Mouse (Mus musculus) heart, embryonic 11.5 days (tissue): ENCODE measurements around the gene Zfp324. TPM values are rescaled to one million over a fixed set of nuclear protein-coding genes. Genes with fewer than 3 reads are reported as not detected.
A peak's percentile ranks its signal among the peaks of the same experiment; 100 is the strongest.
"Not testable (repeated sequence)": the region's sequence is repeated elsewhere in the genome, so short reads cannot be mapped to it uniquely, and the experiment has no call there.

Experiments
- ATAC-seq: fragments of 200-750 bp; cut with Nextera tagmentation; replicated peaks from 2 replicates; pipeline ENCODE4 v1.8.0; 2017; ENCODE audit warnings: moderate library complexity; ENCODE audit not compliant: insufficient number of reproducible peaks, low FRiP score, low TSS enrichment
- H3K27ac ChIP-seq: fragments of 300-500 bp; sonication (generic); 2 replicates; pipeline ENCODE4 v1.5.1; 2014; ENCODE audit warnings: mild to moderate bottlenecking, low read depth, low read length
- H3K27me3 ChIP-seq: fragments of 300-500 bp; sonication (generic); 2 replicates; pipeline ENCODE4 v1.6.1; 2014; ENCODE audit warnings: mild to moderate bottlenecking, low read length, mixed read lengths; ENCODE audit not compliant: control insufficient read depth, insufficient read depth
- H3K36me3 ChIP-seq: fragments of 300-500 bp; sonication (generic); 2 replicates; pipeline ENCODE4 v1.6.1; 2014; ENCODE audit warnings: mild to moderate bottlenecking, low read length, moderate library complexity, mixed read lengths; ENCODE audit not compliant: control insufficient read depth, insufficient read depth
- H3K4me1 ChIP-seq: fragments of 300-500 bp; sonication (generic); 2 replicates; pipeline ENCODE4 v1.6.1; 2014; ENCODE audit warnings: low read length; ENCODE audit not compliant: control insufficient read depth, insufficient read depth
- H3K4me2 ChIP-seq: fragments of 300-500 bp; sonication (generic); 2 replicates; pipeline ENCODE4 v1.6.1; 2014; ENCODE audit warnings: mild to moderate bottlenecking, moderate library complexity
- H3K4me3 ChIP-seq: fragments of 300-500 bp; sonication (generic); 2 replicates; pipeline ENCODE4 v1.5.1; 2014; ENCODE audit warnings: low read depth, low read length
- H3K9ac ChIP-seq: fragments of 300-500 bp; sonication (generic); 2 replicates; pipeline ENCODE4 v1.6.1; 2014; ENCODE audit warnings: mild to moderate bottlenecking, low read depth, low read length, moderate library complexity
- H3K9me3 ChIP-seq: fragments of 300-500 bp; sonication (generic); replicated peaks from 2 replicates; pipeline ENCODE4 v1.6.1; 2016; ENCODE audit warnings: low read length; ENCODE audit not compliant: control insufficient read depth
- WGBS: fragments of 180-500 bp; shearing (Covaris S2); extraction: QIAGEN DNeasy Blood & Tissue Kit; methylation state at CpG from one replicate; pipeline ENCODE4 v1.1.7; 2014; ENCODE audit not compliant: insufficient replicate concordance; 5-methylcytosine and 5-hydroxymethylcytosine counted together
- polyA plus RNA-seq: library from polyadenylated mRNA; unstranded; fragments of >200 nt; fragmentation: Nextera tagmentation; extraction: Ambion mirVana; gene quantifications from 2 replicates; pipeline ENCODE4 v1.2.1, GENCODE M21; 2014

Gene Zfp324
- polyA plus RNA-seq: 6.8 and 7.1 TPM in 2 replicates

- H3K27ac ChIP-seq: peak within 1 kb of the TSS; percentile 90
- H3K36me3 ChIP-seq: peaks cover 11% of the 10 kb centered on the region
- peaks cover 8% of the 10 kb centered on the region for H3K4me1 ChIP-seq
- H3K27me3 ChIP-seq: no peaks in the 10 kb centered on the region
- no peaks in the 10 kb centered on the region for H3K9me3 ChIP-seq
- under 1% methylated on average over 23 of the region's 23 CpGs for WGBS
- ATAC-seq: peak; percentile 92
- peak within 1 kb of the TSS; percentile 97 for H3K4me2 ChIP-seq
- peak within 1 kb of the TSS; percentile 91 for H3K4me3 ChIP-seq
- peak within 1 kb of the TSS; percentile 93 for H3K9ac ChIP-seq
Measured at GRCm38 (mm10) chr7:12965678-12966091, at the start of gene Zfp324. Zfp324 (plus strand) TSS chr7:12965838.

DNA sequence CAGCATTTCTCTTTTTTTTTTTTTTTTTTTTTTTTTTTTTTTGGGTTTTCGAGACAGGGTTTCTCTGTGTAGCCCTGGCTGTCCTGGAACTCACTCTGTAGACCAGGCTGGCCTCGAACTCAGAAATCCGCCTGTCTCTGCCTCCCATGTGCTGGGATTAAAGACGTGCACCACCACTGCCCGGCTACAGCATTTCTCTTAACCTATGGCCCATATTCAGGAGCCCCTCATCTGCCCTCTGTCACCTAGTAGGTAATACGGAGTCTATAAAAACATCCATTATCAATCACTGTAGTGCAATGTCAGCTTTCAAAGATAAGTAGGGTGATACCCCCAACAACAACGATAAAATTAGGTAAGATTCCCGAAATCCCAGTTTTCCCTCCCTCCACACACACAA is 45.1 kb upstream of the Zfp324 start:
- 76% methylated on average over 7 of the region's 8 CpGs for WGBS
- not testable (repeated sequence) for H3K4me1 ChIP-seq, H3K9ac ChIP-seq, H3K4me2 ChIP-seq, H3K9me3 ChIP-seq, H3K4me3 ChIP-seq, H3K27me3 ChIP-seq, H3K27ac ChIP-seq, ATAC-seq
- peaks cover 18% of the 10 kb centered on the region for H3K36me3 ChIP-seq

GRCm38 (mm10) chr7:12921318-12921704 is 44.3 kb upstream of the Zfp324 start:
- no peak for ATAC-seq
- no peaks in the 10 kb centered on the region for H3K27me3 ChIP-seq
- peak overlapping the region; percentile 96 for H3K9ac ChIP-seq
- H3K27ac ChIP-seq: peak overlapping the region; percentile 70
- WGBS: 0% methylated on average over 3 of the region's 3 CpGs
- peaks cover 6% of the 10 kb centered on the region; the same call in 1 of the 2 replicates for H3K4me1 ChIP-seq
- no peaks in the 10 kb centered on the region for H3K9me3 ChIP-seq
- peak overlapping the region; percentile 99 for H3K4me3 ChIP-seq
- peak overlapping the region; percentile 94 for H3K4me2 ChIP-seq
- H3K36me3 ChIP-seq: peaks cover 26% of the 10 kb centered on the region

GRCm38 (mm10) chr7:12921705-12922465 is 43.8 kb upstream of the Zfp324 start, which contains the start of gene Rps5:
Rps5 (plus strand) TSS chr7:12922290.
- peaks cover 31% of the 10 kb centered on the region for H3K36me3 ChIP-seq
- peak within 1 kb of the TSS; percentile 97 for H3K4me2 ChIP-seq
- peak within 1 kb of the TSS; percentile 70 for H3K27ac ChIP-seq
- H3K4me3 ChIP-seq: peak within 1 kb of the TSS; percentile 99
- WGBS: under 1% methylated on average over 55 of the region's 55 CpGs
- peak; percentile 98 for ATAC-seq
- H3K9me3 ChIP-seq: no peaks in the 10 kb centered on the region
- no peaks in the 10 kb centered on the region for H3K27me3 ChIP-seq
- H3K4me1 ChIP-seq: peaks cover 6% of the 10 kb centered on the region; the same call in 1 of the 2 replicates
- peak within 1 kb of the TSS; percentile 96 for H3K9ac ChIP-seq

DNA sequence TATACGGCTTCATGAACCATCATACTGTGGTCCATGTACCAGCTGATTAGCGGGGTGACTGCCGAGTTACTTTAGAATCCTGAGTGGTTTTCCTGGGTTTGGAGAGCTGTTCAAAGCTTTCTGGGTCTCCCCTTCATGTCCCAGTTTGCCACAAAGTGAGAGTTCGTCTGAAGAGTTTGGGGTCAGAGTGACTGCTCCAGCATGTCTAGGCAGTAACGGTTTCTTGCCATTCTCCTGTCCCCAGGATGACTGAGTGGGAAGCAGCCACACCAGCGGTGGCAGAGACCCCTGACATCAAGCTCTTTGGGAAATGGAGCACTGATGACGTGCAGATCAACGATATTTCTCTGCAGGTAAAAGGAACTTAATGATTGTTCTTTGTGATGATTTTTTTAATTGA is 42.9 kb upstream of the Zfp324 start:
- peak overlapping the region; percentile 35; the same call in 1 of the 2 replicates for H3K27ac ChIP-seq
- no peaks in the 10 kb centered on the region for H3K9me3 ChIP-seq
- H3K4me1 ChIP-seq: peaks cover 8% of the 10 kb centered on the region; the same call in 1 of the 2 replicates
- H3K9ac ChIP-seq: peak overlapping the region; percentile 96
- 2% methylated on average over 8 of the region's 8 CpGs for WGBS
- no peak for ATAC-seq
- H3K27me3 ChIP-seq: no peaks in the 10 kb centered on the region
- H3K36me3 ChIP-seq: peaks cover 31% of the 10 kb centered on the region
- H3K4me3 ChIP-seq: peak overlapping the region; percentile 99
- H3K4me2 ChIP-seq: peak overlapping the region; percentile 97

DNA sequence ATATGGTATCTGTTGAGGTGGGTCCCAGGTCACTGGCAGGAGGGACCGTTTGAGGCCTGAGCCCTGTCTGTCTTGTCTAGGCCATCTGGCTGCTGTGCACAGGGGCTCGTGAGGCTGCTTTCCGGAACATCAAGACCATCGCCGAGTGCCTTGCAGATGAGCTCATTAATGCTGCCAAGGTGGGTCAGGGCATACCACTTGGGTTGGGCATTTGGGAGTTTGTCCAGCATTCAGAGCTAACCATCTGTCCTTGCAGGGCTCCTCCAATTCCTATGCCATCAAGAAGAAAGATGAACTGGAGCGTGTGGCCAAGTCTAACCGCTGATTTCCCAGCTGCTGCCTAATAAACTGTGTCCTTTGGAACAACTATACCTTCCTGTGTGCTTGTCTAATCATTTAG is 39.3 kb upstream of the Zfp324 start:
- H3K9ac ChIP-seq: no peak overlapping the region
- H3K4me3 ChIP-seq: no peak overlapping the region
- peaks cover 3% of the 10 kb centered on the region; the same call in 1 of the 2 replicates for H3K27me3 ChIP-seq
- H3K4me1 ChIP-seq: peaks cover 10% of the 10 kb centered on the region; the same call in 1 of the 2 replicates
- no peak overlapping the region for H3K27ac ChIP-seq
- no peak overlapping the region for H3K4me2 ChIP-seq
- ATAC-seq: no peak
- H3K36me3 ChIP-seq: peaks cover 31% of the 10 kb centered on the region
- no peaks in the 10 kb centered on the region for H3K9me3 ChIP-seq
- 79% methylated on average over 7 of the region's 7 CpGs for WGBS

DNA sequence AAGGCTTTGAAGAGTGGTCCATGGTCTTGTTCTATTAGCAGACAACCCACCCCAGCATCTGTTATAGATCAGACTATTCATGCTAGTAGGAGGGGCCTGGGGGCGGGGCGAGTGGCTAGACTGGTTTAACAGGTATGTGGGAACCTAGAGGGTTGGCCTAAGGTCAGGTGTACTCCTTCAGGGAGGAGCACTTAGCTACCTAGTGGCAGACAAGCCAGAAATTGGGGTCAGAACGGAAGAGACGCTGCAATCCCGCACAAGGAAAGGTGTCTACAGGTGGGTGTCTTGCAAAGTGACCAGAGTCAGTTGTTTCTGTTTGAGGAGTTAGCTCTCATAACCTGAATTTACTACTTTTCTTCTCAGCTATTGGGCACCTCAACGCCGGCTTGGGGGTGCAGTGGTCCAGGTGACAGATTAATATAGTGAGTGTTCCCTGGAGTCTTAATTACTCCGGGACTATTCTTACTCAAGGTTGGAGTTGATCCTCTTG is 38.4 kb upstream of the Zfp324 start, which contains the start of gene Rnf225:
Rnf225 (plus strand) TSS at position 226 of the 490 bp plus-strand sequence.
- H3K4me2 ChIP-seq: peak within 1 kb of the TSS; percentile 90
- H3K36me3 ChIP-seq: peaks cover 31% of the 10 kb centered on the region
- 22% methylated on average over 8 of the region's 8 CpGs for WGBS
- no peaks in the 10 kb centered on the region for H3K9me3 ChIP-seq
- H3K4me3 ChIP-seq: peak within 1 kb of the TSS; percentile 47
- ATAC-seq: no peak
- peaks cover 3% of the 10 kb centered on the region; the same call in 1 of the 2 replicates for H3K27me3 ChIP-seq
- peak within 1 kb of the TSS; percentile 75 for H3K9ac ChIP-seq
- H3K27ac ChIP-seq: no peak within 1 kb of the TSS
- peaks cover 10% of the 10 kb centered on the region; the same call in 1 of the 2 replicates for H3K4me1 ChIP-seq

GRCm38 (mm10) chr7:12927693-12928589 is 37.7 kb upstream of the Zfp324 start:
- H3K27ac ChIP-seq: no peak overlapping the region
- peaks cover 7% of the 10 kb centered on the region; the same call in 1 of the 2 replicates for H3K4me1 ChIP-seq
- H3K36me3 ChIP-seq: peaks cover 31% of the 10 kb centered on the region
- H3K9ac ChIP-seq: peak overlapping the region; percentile 75
- 3% methylated on average over 63 of the region's 65 CpGs for WGBS
- H3K4me3 ChIP-seq: peak overlapping the region; percentile 47
- ATAC-seq: peak; percentile 43
- H3K4me2 ChIP-seq: peak overlapping the region; percentile 90
- peaks cover 3% of the 10 kb centered on the region; the same call in 1 of the 2 replicates for H3K27me3 ChIP-seq
- H3K9me3 ChIP-seq: no peaks in the 10 kb centered on the region
